Mouse (Mus musculus) kidney, adult 2 months (tissue): ENCODE measurements around the gene Slbp.

Experiments
- CTCF ChIP-seq: fragments of 200-500 bp; conservative IDR thresholded peaks from 2 replicates; pipeline ENCODE4 v1.5.1; 2011; ENCODE audit warnings: low read depth, mild to moderate bottlenecking, control low read depth, low read length, moderate library complexity, mixed read lengths; ENCODE audit not compliant: insufficient read depth, insufficient read length
- POLR2A ChIP-seq: fragments of 200-500 bp; IDR thresholded peaks from one replicate; pipeline ENCODE4 v1.6.1; 2011; ENCODE audit warnings: low read depth, low read length, control low read depth

- TF ChIP-seq POLR2A (no peak), CTCF (no peak)
Measured at GRCm38 (mm10) chr5:33628820-33629300, 23.5 kb downstream of the Slbp start.
